Mouse (Mus musculus) kidney, embryonic 14.5 days (tissue): ENCODE data around the gene Drc7. TPM values are rescaled to one million over a fixed set of nuclear protein-coding genes. Genes with fewer than 3 reads are reported as not detected.

ENCODE experiments used
- ATAC-seq: fragments of 200-750 bp; cut with Nextera tagmentation; 2 replicates; pipeline ENCODE4 v1.8.0; 2017; ENCODE audit warnings: moderate number of reproducible peaks, mild to moderate bottlenecking, moderate TSS enrichment, moderate library complexity; ENCODE audit not compliant: low FRiP score, low TSS enrichment
- H3K27ac ChIP-seq: fragments of 300-500 bp; sonication (generic); 2 replicates; pipeline ENCODE4 v1.5.1; 2014; ENCODE audit warnings: low read depth, mild to moderate bottlenecking, low read length, moderate library complexity, mixed read lengths
- H3K27me3 ChIP-seq: fragments of 300-500 bp; sonication (generic); 2 replicates; pipeline ENCODE4 v1.6.1; 2014; ENCODE audit warnings: mild to moderate bottlenecking, low read length; ENCODE audit not compliant: control insufficient read depth, insufficient read depth
- H3K36me3 ChIP-seq: fragments of 300-500 bp; sonication (generic); 2 replicates; pipeline ENCODE4 v1.6.1; 2014; ENCODE audit warnings: low read length, mixed read lengths; ENCODE audit not compliant: control insufficient read depth, insufficient read depth
- H3K4me1 ChIP-seq: fragments of 300-500 bp; sonication (generic); 2 replicates; pipeline ENCODE4 v1.6.1; 2014; ENCODE audit warnings: low read length, mixed read lengths; ENCODE audit not compliant: control insufficient read depth, insufficient read depth
- H3K4me2 ChIP-seq: fragments of 300-500 bp; sonication (generic); replicated peaks from 2 replicates; pipeline ENCODE4 v1.6.1; 2014; ENCODE audit warnings: low read depth, mild to moderate bottlenecking, low read length
- H3K4me3 ChIP-seq: fragments of 300-500 bp; sonication (generic); 2 replicates; pipeline ENCODE4 v1.5.1; 2014; ENCODE audit warnings: mild to moderate bottlenecking, low read length
- H3K9ac ChIP-seq: fragments of 300-500 bp; sonication (generic); 2 replicates; pipeline ENCODE4 v1.6.1; 2014; ENCODE audit warnings: low read depth, mild to moderate bottlenecking, low read length, moderate library complexity
- H3K9me3 ChIP-seq: fragments of 300-500 bp; sonication (generic); 2 replicates; pipeline ENCODE4 v1.6.1; 2016; ENCODE audit warnings: low read length; ENCODE audit not compliant: control insufficient read depth
- WGBS: fragments of 180-500 bp; shearing (Covaris S2); extraction: QIAGEN DNeasy Blood & Tissue Kit; methylation state at CpG from one replicate; pipeline ENCODE4 v1.1.7; 2014; 5-methylcytosine and 5-hydroxymethylcytosine counted together
- polyA plus RNA-seq: library from polyadenylated mRNA; unstranded; fragments of >200 nt; fragmentation: Nextera tagmentation; extraction: Ambion mirVana; gene quantifications from 2 replicates; pipeline ENCODE4 v1.2.1, GENCODE M21; 2014

Gene Drc7
- polyA plus RNA-seq, 1 experiment from 2014 or later: not detected

- H3K9me3 ChIP-seq: no peaks in the 10 kb centered on the region
- H3K4me2 ChIP-seq: no peak overlapping the region
- WGBS: 77% methylated on average over 3 of the region's 3 CpGs
- H3K9ac ChIP-seq: no peak overlapping the region
- peaks cover 9% of the 10 kb centered on the region; the same call in 1 of the 2 replicates for H3K4me1 ChIP-seq
- no peak for ATAC-seq
- no peak overlapping the region for H3K4me3 ChIP-seq
- H3K27me3 ChIP-seq: no peaks in the 10 kb centered on the region
- H3K27ac ChIP-seq: no peak overlapping the region
- peaks cover 5% of the 10 kb centered on the region; the same call in 1 of the 2 replicates for H3K36me3 ChIP-seq
Measured at GRCm38 (mm10) chr8:95078055-95078454, 23.2 kb downstream of the Drc7 start.

DNA sequence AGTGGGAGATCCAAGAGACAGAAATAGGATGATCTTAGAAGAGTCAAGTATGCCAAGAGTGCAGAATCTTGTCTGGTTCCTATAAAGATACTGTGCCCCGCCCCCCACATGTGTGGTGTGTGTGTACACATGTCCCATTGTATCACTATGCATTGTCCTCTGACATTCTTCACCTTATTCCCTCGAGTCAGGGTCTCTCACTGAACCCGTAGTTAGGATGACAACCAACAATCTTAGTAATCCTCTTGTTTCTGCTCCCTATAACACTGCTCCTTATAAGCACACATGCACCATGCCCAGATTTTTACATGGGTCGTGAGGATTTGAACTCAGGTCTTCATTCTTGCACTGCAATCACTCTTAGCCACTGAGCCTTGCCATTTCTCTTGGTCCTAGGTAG lies 24.4 kb downstream of the Drc7 start:
- H3K27ac ChIP-seq: no peak overlapping the region
- no peaks in the 10 kb centered on the region for H3K9me3 ChIP-seq
- peaks cover 9% of the 10 kb centered on the region; the same call in 1 of the 2 replicates for H3K4me1 ChIP-seq
- WGBS: 84% methylated on average over 4 of the region's 4 CpGs
- ATAC-seq: no peak
- H3K27me3 ChIP-seq: no peaks in the 10 kb centered on the region
- H3K9ac ChIP-seq: no peak overlapping the region
- no peak overlapping the region for H3K4me3 ChIP-seq
- peaks cover 8% of the 10 kb centered on the region for H3K36me3 ChIP-seq
- H3K4me2 ChIP-seq: no peak overlapping the region

- H3K4me2 ChIP-seq: peak within 1 kb of the TSS; percentile 87
- under 1% methylated on average over 47 of the region's 47 CpGs for WGBS
- peak; percentile 98 for ATAC-seq
Measured at GRCm38 (mm10) chr8:95080381-95081341, 25.8 kb downstream of the Drc7 start, which contains the start of gene Katnb1. Gene Katnb1 (plus strand): TSS chr8:95081186.

GRCm38 (mm10) chr8:95081650-95082049 lies 26.7 kb downstream of the Drc7 start:
- ATAC-seq: no peak
- peak overlapping the region; percentile 72 for H3K9ac ChIP-seq
- H3K9me3 ChIP-seq: no peaks in the 10 kb centered on the region
- 2% methylated on average over 11 of the region's 11 CpGs for WGBS
- H3K4me3 ChIP-seq: peak overlapping the region; percentile 73
- peak overlapping the region; percentile 87 for H3K4me2 ChIP-seq
- H3K36me3 ChIP-seq: peaks cover 22% of the 10 kb centered on the region
- H3K4me1 ChIP-seq: peaks cover 9% of the 10 kb centered on the region; the same call in 1 of the 2 replicates
- no peaks in the 10 kb centered on the region for H3K27me3 ChIP-seq
- H3K27ac ChIP-seq: peak overlapping the region; percentile 52

More at GRCm38 (mm10) chr8:95080381-95081341, 25.8 kb downstream of the Drc7 start, which contains the start of gene Katnb1:
- Histone ChIP-seq H3K4me3 (peak within 1 kb of the TSS; percentile 73), H3K9ac (peak within 1 kb of the TSS; percentile 79), H3K4me1 (peaks cover 9% of the 10 kb centered on the region; the same call in 1 of the 2 replicates), H3K27ac (peak within 1 kb of the TSS; percentile 57), H3K27me3 (no peaks in the 10 kb centered on the region), H3K9me3 (no peaks in the 10 kb centered on the region), H3K36me3 (peaks cover 18% of the 10 kb centered on the region)

GRCm38 (mm10) chr8:95084261-95084660 lies 29.4 kb downstream of the Drc7 start:
- Histone ChIP-seq H3K4me2 (no peak overlapping the region), H3K27ac (no peak overlapping the region), H3K9me3 (no peaks in the 10 kb centered on the region), H3K9ac (no peak overlapping the region), H3K4me1 (peaks cover 9% of the 10 kb centered on the region; the same call in 1 of the 2 replicates), H3K36me3 (peaks cover 42% of the 10 kb centered on the region), H3K4me3 (no peak overlapping the region), H3K27me3 (no peaks in the 10 kb centered on the region)
- 90% methylated on average over 4 of the region's 4 CpGs for WGBS
- no peak for ATAC-seq

DNA sequence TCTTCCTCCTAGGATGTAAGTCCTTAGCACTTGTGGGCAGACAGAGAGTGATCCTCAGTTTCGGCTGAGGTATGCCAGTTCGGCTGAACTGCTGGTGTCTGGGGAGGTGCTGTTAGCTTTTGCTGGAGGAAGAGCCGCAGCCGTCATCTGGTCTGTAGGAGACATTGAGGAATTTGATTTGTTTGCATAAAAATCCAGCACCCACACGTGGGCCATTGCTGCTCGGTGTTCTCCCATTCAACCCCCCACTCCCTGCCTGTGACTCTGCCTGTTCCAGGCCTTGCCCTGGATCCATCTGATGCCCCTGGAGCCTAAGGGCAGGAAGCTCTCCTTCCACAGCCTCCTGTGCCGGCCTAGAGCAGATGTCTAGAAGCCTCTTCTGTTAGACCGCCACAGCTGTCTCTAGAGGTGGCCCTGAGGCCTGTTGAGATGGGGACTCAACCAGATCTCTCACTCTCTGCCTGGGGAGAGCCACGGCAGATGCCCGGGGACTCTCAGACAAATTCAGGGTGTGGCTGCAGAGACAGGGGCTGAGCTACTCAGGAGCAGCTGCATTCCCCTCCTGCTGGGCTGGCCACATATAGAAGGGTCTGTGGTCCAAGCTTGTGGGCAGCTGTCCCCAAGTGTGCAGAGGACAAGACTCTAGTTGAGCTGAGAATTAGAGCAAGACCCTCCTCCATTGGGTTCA lies 30.0 kb downstream of the Drc7 start:
- Histone ChIP-seq H3K4me3 (no peak overlapping the region), H3K27ac (no peak overlapping the region), H3K4me1 (peaks cover 8% of the 10 kb centered on the region; the same call in 1 of the 2 replicates), H3K4me2 (no peak overlapping the region), H3K9me3 (no peaks in the 10 kb centered on the region), H3K36me3 (peaks cover 44% of the 10 kb centered on the region), H3K27me3 (no peaks in the 10 kb centered on the region), H3K9ac (no peak overlapping the region)
- ATAC-seq: no peak
- 82% methylated on average over 10 of the region's 10 CpGs for WGBS

DNA sequence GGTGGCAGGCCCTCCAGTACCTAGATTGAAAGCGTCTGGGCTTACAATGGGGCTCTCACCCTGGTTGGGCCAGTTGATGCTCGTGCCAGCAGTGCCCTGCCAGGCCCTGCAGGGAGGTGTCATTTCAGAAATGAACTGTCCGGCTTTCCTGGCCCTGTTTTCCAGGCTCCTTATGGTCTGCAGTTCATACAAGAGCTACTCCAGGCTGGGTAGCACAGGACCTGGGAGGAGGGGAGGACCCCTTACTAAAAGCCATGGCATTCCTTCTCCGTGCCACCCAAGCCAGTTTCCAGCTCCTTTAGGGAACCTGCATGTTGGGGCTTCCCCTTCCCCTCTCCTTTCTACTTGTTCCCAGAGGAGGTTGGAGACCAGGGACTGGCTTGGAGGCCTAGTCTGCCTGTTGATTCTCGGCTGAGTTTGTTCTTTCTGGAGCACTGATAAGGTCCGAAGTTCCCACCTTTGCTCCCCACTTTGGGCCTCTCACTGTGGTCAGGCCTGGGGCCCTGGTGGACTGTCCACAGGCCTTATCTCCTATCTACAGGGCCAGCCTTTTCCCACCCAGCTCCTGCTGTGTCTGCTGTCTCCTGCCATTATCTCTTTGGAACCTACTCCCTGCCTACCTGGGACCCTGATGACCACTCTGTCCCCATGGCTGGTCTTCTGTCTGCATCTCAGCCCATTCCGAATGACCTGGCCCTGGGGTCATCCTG lies 30.7 kb downstream of the Drc7 start:
- no peaks in the 10 kb centered on the region for H3K9me3 ChIP-seq
- no peak for ATAC-seq
- no peaks in the 10 kb centered on the region for H3K27me3 ChIP-seq
- H3K4me3 ChIP-seq: no peak overlapping the region
- peaks cover 51% of the 10 kb centered on the region for H3K36me3 ChIP-seq
- peaks cover 6% of the 10 kb centered on the region; the same call in 1 of the 2 replicates for H3K4me1 ChIP-seq
- no peak overlapping the region for H3K4me2 ChIP-seq
- H3K9ac ChIP-seq: no peak overlapping the region
- no peak overlapping the region for H3K27ac ChIP-seq
- 89% methylated on average over 7 of the region's 7 CpGs for WGBS

DNA sequence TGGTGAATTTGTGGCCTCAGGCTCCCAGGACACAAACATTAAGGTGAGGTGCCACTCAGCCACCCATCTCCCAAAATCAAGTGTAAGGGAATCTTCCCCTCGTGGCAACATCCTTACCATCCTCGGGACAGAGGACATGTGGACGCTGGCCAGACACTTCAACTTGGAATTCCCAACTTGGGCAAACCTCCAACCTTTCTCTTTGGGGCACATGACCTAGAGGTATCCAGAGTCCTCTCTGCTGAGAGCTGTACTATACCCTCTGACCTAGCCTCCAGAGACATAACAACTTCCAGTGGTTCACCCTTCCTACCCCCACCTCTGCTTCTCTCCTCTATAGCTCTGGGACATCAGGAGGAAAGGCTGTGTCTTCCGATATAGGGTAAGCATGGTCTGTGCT lies 38.7 kb downstream of the Drc7 start:
- WGBS: 84% methylated on average over 4 of the region's 4 CpGs
- Histone ChIP-seq H3K9me3 (no peaks in the 10 kb centered on the region), H3K4me2 (no peak overlapping the region), H3K36me3 (peaks cover 70% of the 10 kb centered on the region), H3K27me3 (no peaks in the 10 kb centered on the region), H3K27ac (no peak overlapping the region), H3K4me3 (no peak overlapping the region), H3K4me1 (no peaks in the 10 kb centered on the region), H3K9ac (no peak overlapping the region)
- ATAC-seq: no peak
